Mouse (Mus musculus) myocyte (in vitro differentiated cells): Measurements from ENCODE around the gene Clca3a2.

Experiments
- MYOD1 ChIP-seq, 3 experiments: IDR thresholded peaks; one replicate each; pipeline ENCODE4 v1.6.1; 2011; ENCODE audit warnings: control low read depth in 2 of 3, low read depth in 2 of 3, mild to moderate bottlenecking in 2 of 3, moderate library complexity in 1 of 3; ENCODE audit not compliant: insufficient read length in 2 of 3, control insufficient read depth in 1 of 3
- MYOG ChIP-seq, 3 experiments: IDR thresholded peaks; one replicate each; pipeline ENCODE4 v1.6.1; 2011; ENCODE audit warnings: control low read depth in 2 of 3, low read depth in 2 of 3, mild to moderate bottlenecking in 2 of 3; ENCODE audit not compliant: insufficient read length in 2 of 3, control insufficient read depth in 1 of 3, insufficient read depth in 1 of 3
- POLR2A ChIP-seq: IDR thresholded peaks from one replicate; pipeline ENCODE4 v1.6.1; 2011; ENCODE audit warnings: low read depth, mild to moderate bottlenecking, control low read depth, moderate library complexity; ENCODE audit not compliant: insufficient read length
- REST ChIP-seq: IDR thresholded peaks from one replicate; pipeline ENCODE4 v1.6.1; 2011; ENCODE audit warnings: mild to moderate bottlenecking, control low read depth, moderate library complexity; ENCODE audit not compliant: insufficient read depth, insufficient read length
- SRF ChIP-seq: IDR thresholded peaks from one replicate; pipeline ENCODE4 v1.6.1; 2011; ENCODE audit warnings: low read depth; ENCODE audit not compliant: control insufficient read depth, insufficient read length
- TCF12 ChIP-seq: IDR thresholded peaks from one replicate; pipeline ENCODE4 v1.6.1; 2011; ENCODE audit warnings: mild to moderate bottlenecking, control low read depth; ENCODE audit not compliant: poor library complexity, insufficient read depth, severe bottlenecking
- USF1 ChIP-seq: IDR thresholded peaks from one replicate; pipeline ENCODE4 v1.6.1; 2011; ENCODE audit warnings: low read depth, mild to moderate bottlenecking, control low read depth, moderate library complexity

- TF ChIP-seq REST = no peak
- no peak for TF ChIP-seq USF1
- no peak for TF ChIP-seq POLR2A
- no peak for TF ChIP-seq SRF
- no peak for TF ChIP-seq MYOG (IDR thresholded peaks at IDR 0.05; ENCODE audit: control insufficient read depth in 1 of 3, insufficient read depth in 1 of 3, insufficient read length in 2 of 3, low read depth in 2 of 3)
- no peak for TF ChIP-seq TCF12
- no peak for TF ChIP-seq MYOD1 (IDR thresholded peaks at IDR 0.05; ENCODE audit: control insufficient read depth in 1 of 3, insufficient read length in 2 of 3, low read depth in 2 of 3)
Measured at GRCm38 (mm10) chr3:144759719-144760118, 59.6 kb downstream of the Clca3a2 start.
